Mouse (Mus musculus): ENCODE measurements at regions not wholly inside any gene's neighbourhood (a gene's known extent, or its start where the extent isn't known, plus 50 kb on each side); places are given as distances from the start of the nearest gene placed in this dataset.

GRCm38 (mm10) chr13:33558927-33559326 is 74.3 kb downstream of the Serpinb9g start:
- DNase-seq (ENCODE audit: low spot score): no peak

- peak; percentile 55 for DNase-seq (ENCODE audit: low spot score)
Observed at GRCm38 (mm10) chr13:33559719-33560118, 75.1 kb downstream of the Serpinb9g start.

GRCm38 (mm10) chr13:33561625-33562024 is 77.0 kb downstream of the Serpinb9g start:
- DNase-seq (ENCODE audit: low spot score): peak; percentile 24

- DNase-seq (ENCODE audit: low spot score): no peak
Observed at GRCm38 (mm10) chr13:33562928-33563327, 78.3 kb downstream of the Serpinb9g start.

- DNase-seq (ENCODE audit: low spot score): no peak
Observed at GRCm38 (mm10) chr13:33563366-33563765, 78.8 kb downstream of the Serpinb9g start.

- DNase-seq (ENCODE audit: low spot score): no peak
Observed at GRCm38 (mm10) chr13:33567915-33568314, 83.3 kb downstream of the Serpinb9g start.

GRCm38 (mm10) chr13:33569318-33569717 is 84.7 kb downstream of the Serpinb9g start:
- no peak for DNase-seq (ENCODE audit: low spot score)

GRCm38 (mm10) chr13:33570836-33571235 is 86.2 kb downstream of the Serpinb9g start:
- no peak for DNase-seq (ENCODE audit: low spot score)

GRCm38 (mm10) chr13:33586065-33586464 is 75.1 kb upstream of the Serpinb6d start:
- DNase-seq (ENCODE audit: low spot score): no peak
